Mouse (Mus musculus): Measurements from ENCODE around the gene Gcc2. TPM values are rescaled to one million over a fixed set of nuclear protein-coding genes. Genes with fewer than 3 reads are reported as not detected.
A peak's percentile ranks its signal among the peaks of the same experiment; 100 is the strongest.
"Not testable (repeated sequence)": the region's sequence is repeated elsewhere in the genome, so short reads cannot be mapped to it uniquely, and the experiment has no call there.

Gcc2 gene
- total and polyA plus RNA-seq, 2 experiments from 2014 or later = 32.0 to 109 TPM

DNA sequence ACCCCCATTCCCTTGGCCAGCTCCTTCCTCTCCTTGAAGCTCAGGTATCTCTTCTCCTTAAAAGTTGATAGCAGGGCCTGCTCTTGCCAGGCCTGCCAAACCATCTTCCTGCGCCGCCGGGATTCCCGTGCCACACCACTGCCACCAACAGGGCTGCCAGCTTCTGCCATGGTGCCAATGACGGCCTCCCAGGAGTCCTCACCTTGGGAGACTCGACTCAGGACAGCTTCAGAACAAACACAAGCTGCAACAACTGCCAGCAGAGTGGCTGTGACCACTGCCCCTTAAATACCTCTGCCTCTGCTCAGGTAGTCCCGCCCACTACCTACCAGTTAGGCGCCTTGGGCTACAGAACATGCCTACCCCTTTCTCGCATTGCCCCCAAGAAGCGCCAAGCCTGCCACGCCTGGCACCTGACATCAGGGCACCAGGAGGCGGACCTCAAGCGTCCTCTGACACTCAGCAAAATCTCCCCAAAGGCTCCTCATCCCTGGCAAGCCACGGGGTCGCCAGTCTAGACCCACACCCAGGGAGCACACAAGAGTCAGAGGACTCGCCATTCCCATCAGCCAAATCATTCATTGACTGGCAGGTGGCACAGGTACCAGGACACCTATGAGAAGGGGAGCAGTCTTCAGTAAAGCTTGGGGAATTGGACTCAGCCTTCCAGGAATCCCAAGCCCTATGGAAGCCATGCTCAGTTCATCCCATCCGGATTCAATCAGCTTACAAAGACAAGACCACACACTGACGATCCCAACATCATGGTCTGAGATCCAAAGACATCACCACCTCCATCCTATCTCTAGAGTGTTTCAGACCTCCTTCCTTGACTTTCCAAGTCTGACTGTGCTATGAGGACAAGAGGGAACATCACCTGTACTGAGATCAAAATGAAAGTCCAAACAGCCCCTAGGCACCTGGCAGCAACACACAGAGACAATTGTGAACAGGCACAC, 30.2 kb upstream of the Gcc2 start, which contains the start of gene AW822073:
AW822073 (minus strand) TSS at position 104 of the 959 bp plus-strand sequence.
- H3K27me3 ChIP-seq (ENCODE audit: insufficient read depth, low read length); H3K36me3 ChIP-seq (ENCODE audit: insufficient read depth, low read length); H3K27ac ChIP-seq; H3K4me2 ChIP-seq (ENCODE audit: low read depth, low read length); H3K4me3 ChIP-seq (ENCODE audit: low read length); ATAC-seq; H3K9ac ChIP-seq (replicated peaks; ENCODE audit: low read length); H3K4me1 ChIP-seq (ENCODE audit: insufficient read depth, low read length); H3K9me3 ChIP-seq (ENCODE audit: low read length): not testable (repeated sequence)
- peak; percentile 20 for DNase-seq (ENCODE audit: low spot score)
- WGBS = 85% methylated on average over 16 of the region's 18 CpGs

DNA sequence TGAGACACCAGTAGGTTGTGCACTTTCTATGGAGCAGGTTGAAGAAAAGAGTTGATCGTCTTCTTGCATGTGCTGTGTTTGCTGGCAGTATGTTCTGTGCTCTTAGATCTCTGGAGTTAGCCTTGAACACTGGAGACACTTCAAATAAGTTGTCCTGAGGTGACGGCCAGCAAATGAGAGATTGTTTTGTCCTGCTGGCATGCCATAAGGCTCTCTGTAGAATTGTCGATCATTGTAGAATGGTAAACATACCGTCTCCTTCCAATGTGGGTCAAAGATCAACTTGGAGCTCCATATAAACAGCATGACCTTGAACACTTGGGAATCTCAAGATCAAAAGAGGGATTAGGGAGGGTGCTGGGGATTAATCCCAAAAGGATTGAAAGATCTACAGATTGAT, 28.9 kb upstream of the Gcc2 start:
- WGBS = 81% methylated on average over 4 of the region's 4 CpGs
- not testable (repeated sequence) for H3K27me3 ChIP-seq (ENCODE audit: insufficient read depth, low read length); ATAC-seq; H3K4me2 ChIP-seq (ENCODE audit: low read depth, low read length); H3K36me3 ChIP-seq (ENCODE audit: insufficient read depth, low read length); H3K4me3 ChIP-seq (ENCODE audit: low read length); H3K9ac ChIP-seq (replicated peaks; ENCODE audit: low read length); H3K4me1 ChIP-seq (ENCODE audit: insufficient read depth, low read length); H3K27ac ChIP-seq; H3K9me3 ChIP-seq (ENCODE audit: low read length)
- DNase-seq (ENCODE audit: low spot score) = peak; percentile 39

DNA sequence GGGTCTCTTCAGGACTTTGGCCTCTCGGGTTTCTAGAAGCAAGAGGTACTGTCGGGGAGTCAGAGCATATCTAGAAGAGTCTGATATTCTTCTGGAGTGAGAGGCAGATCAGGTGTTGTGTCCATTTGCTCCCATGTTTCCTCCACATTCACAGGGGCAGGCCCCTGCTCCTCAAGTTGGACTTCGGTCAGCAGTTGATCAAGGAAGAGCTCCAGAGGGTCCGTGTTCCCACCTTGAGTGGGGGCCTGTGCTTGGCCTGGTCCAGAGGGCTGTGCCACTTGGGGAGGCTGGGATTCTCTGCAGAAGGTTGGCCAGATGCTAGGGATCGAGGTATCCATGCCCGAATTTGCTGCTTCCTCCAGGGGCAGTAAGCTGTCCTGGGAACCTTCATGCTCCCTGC, 27.5 kb upstream of the Gcc2 start:
- WGBS = 82% methylated on average over 2 of the region's 6 CpGs
- H3K4me1 ChIP-seq (ENCODE audit: insufficient read depth, low read length); H3K36me3 ChIP-seq (ENCODE audit: insufficient read depth, low read length); H3K9ac ChIP-seq (replicated peaks; ENCODE audit: low read length); H3K27ac ChIP-seq; ATAC-seq; H3K4me2 ChIP-seq (ENCODE audit: low read depth, low read length); H3K4me3 ChIP-seq (ENCODE audit: low read length); H3K27me3 ChIP-seq (ENCODE audit: insufficient read depth, low read length); DNase-seq (ENCODE audit: low spot score): not testable (repeated sequence)
- peaks cover 13% of the 10 kb centered on the region for H3K9me3 ChIP-seq (ENCODE audit: low read length)

DNA sequence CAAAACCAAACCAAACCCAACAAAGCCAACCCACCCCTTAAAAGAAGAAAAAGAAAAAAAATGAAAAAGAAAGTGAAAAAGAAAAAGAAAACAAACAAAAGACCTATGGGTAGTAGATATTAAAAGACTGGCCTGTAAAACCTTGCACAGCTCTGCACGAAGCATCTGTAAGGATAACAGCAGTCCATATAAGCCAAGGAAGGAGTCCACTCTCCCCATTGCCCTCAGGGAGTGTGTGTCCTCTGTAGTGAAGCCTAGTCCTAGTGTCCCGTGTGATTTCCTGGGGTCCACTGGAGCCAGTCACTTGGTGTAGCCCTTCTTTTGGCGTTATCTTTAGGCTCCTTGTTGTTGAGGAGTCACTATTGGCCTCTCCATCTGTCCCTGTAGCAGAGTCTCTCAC, 25.3 kb upstream of the Gcc2 start:
- 54% methylated on average over 3 of the region's 3 CpGs for WGBS

DNA sequence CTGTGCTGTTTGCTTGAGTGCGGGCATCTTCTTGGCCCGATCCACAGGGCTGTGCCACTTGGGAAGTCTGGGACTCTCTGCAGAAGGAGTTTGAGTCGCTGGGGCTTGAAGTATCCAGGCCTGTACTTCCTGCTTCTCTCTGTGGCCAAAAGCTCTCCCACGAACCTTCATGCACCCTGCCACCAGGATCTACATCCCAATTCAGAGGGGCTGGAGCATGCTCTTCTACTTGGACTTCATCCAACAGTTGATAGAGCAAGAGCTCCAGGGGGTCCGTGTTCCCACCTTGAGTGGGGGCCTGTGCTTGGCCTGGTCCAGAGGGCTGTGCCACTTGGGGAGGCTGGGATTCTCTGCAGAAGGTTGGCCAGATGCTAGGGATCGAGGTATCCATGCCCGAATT, 24.2 kb upstream of the Gcc2 start:
- H3K27ac ChIP-seq; H3K36me3 ChIP-seq (ENCODE audit: insufficient read depth, low read length); H3K4me2 ChIP-seq (ENCODE audit: low read depth, low read length); H3K9ac ChIP-seq (replicated peaks; ENCODE audit: low read length); H3K4me3 ChIP-seq (ENCODE audit: low read length); H3K4me1 ChIP-seq (ENCODE audit: insufficient read depth, low read length); DNase-seq (ENCODE audit: low spot score); H3K27me3 ChIP-seq (ENCODE audit: insufficient read depth, low read length): not testable (repeated sequence)
- peaks cover 13% of the 10 kb centered on the region for H3K9me3 ChIP-seq (ENCODE audit: low read length)
- WGBS = 87% methylated on average over 5 of the region's 7 CpGs
- ATAC-seq = peak; percentile 45

More for the DNA sequence above, 25.3 kb upstream of the Gcc2 start:
- DNase-seq (ENCODE audit: low spot score); H3K4me3 ChIP-seq (ENCODE audit: low read length); ATAC-seq; H3K27me3 ChIP-seq (ENCODE audit: insufficient read depth, low read length); H3K9ac ChIP-seq (replicated peaks; ENCODE audit: low read length); H3K27ac ChIP-seq; H3K36me3 ChIP-seq (ENCODE audit: insufficient read depth, low read length); H3K4me1 ChIP-seq (ENCODE audit: insufficient read depth, low read length); H3K4me2 ChIP-seq (ENCODE audit: low read depth, low read length): not testable (repeated sequence)
- peaks cover 13% of the 10 kb centered on the region for H3K9me3 ChIP-seq (ENCODE audit: low read length)

DNA sequence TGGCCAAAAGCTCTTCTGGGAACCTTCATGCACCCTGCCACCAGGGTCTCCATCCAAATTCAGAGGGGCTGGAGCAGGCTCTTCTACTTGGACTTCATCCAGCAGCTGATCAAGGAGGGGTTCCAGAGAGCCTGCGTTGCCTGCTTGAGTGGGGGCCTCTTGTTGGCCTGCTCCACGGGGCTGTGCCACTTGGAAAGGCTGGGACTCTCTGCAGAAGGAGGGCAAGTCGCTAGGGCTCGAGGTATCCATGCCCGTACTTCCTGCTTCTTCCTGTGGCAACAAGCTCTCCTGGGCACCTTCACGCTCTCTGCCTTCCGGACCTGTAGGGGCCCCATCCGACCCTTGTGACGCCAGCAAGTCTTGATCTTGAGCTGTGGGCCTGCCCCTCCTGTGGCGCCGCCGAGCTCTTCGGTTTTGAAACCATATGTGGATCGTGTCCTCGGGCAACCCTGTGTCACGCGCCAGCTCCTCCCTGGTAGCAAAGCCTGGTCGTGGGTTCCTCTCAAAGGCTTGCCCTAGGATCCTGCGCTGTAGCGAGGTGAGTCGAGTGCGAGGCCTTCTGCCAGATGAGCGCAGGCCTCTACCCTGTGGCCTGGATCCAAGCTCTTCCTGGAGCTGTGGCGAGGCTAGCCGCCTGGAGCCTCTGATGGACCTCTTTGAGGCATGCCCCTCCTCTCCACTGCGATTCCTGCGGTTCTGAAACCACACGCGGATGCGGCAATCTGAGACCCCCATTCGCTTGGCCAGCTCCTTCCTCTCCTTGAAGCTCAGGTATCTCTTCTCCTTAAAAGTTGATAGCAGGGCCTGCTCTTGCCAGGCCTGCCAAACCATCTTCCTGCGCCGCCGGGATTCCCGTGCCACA, 23.3 kb upstream of the Gcc2 start:
- H3K4me1 ChIP-seq (ENCODE audit: insufficient read depth, low read length); H3K36me3 ChIP-seq (ENCODE audit: insufficient read depth, low read length); H3K27ac ChIP-seq; H3K4me3 ChIP-seq (ENCODE audit: low read length); H3K4me2 ChIP-seq (ENCODE audit: low read depth, low read length); H3K27me3 ChIP-seq (ENCODE audit: insufficient read depth, low read length); H3K9ac ChIP-seq (replicated peaks; ENCODE audit: low read length): not testable (repeated sequence)
- DNase-seq (ENCODE audit: low spot score) (peak; percentile 50), ATAC-seq (peak; percentile 86)
- 88% methylated on average over 31 of the region's 35 CpGs for WGBS
- peaks cover 13% of the 10 kb centered on the region for H3K9me3 ChIP-seq (ENCODE audit: low read length)

DNA sequence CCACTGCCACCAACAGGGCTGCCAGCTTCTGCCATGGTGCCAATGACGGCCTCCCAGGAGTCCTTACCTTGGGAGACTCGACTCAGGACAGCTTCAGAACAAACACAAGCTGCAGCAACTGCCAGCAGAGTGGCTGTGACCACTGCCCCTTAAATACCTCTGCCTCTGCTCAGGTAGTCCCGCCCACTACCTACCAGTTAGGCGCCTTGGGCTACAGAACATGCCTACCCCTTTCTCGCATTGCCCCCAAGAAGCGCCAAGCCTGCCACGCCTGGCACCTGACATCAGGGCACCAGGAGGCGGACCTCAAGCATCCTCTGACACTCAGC, 22.7 kb upstream of the Gcc2 start, which contains the start of gene Duxf3:
Duxf3 (minus strand) TSS at position 35 of the 329 bp plus-strand sequence.
- peak; percentile 53; the same call in 1 of the 2 replicates for ATAC-seq
- not testable (repeated sequence) for H3K27ac ChIP-seq; H3K4me3 ChIP-seq (ENCODE audit: low read length); H3K27me3 ChIP-seq (ENCODE audit: insufficient read depth, low read length); DNase-seq (ENCODE audit: low spot score); H3K4me2 ChIP-seq (ENCODE audit: low read depth, low read length); H3K9ac ChIP-seq (replicated peaks; ENCODE audit: low read length); H3K36me3 ChIP-seq (ENCODE audit: insufficient read depth, low read length); H3K4me1 ChIP-seq (ENCODE audit: insufficient read depth, low read length)
- H3K9me3 ChIP-seq (ENCODE audit: low read length) = peaks cover 13% of the 10 kb centered on the region
- WGBS = 79% methylated on average over 4 of the region's 8 CpGs

DNA sequence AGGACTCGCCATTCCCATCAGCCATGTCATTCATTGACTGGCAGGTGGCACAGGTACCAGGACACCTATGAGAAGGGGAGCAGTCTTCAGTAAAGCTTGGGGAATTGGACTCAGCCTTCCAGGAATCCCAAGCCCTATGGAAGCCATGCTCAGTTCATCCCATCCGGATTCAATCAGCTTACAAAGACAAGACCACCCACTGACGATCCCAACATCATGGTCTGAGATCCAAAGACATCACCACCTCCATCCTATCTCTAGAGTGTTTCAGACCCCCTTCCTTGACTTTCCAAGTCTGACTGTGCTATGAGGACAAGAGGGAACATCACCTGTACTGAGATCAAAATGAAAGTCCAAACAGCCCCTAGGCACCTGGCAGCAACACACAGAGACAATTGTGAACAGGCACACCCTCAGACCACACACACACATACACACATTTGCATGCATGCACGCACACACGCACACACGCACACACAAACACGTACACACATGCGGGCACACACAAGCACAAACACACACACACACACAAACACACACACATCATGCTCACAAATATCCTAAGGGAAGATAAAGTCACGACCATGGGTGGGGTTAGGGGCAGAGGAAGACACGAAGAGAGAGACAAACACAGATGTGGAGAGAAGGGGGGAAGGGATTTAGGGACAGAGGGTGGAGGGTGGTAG, 22.1 kb upstream of the Gcc2 start:
- 80% methylated on average over 9 of the region's 10 CpGs for WGBS

DNA sequence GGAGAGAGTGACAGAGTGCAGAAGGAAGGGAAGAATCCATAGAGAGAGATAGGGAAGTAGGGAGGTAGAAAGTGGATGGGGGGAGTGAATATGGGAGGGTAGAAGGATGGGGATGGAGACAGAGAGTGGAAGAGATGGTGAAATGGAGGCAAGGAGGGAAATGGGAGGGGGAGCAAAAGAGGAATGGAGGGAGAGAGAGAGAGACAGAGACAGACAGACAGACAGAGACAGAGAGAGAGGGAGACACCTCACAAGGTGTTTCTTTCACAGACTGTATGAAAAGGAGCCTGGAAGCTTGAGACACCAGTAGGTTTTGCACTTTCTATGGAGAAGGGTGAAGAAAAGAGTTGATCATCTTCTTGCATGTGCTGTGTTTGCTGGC, 21.6 kb upstream of the Gcc2 start:
- DNase-seq (ENCODE audit: low spot score) = not testable (repeated sequence)

More for the DNA sequence above, 22.1 kb upstream of the Gcc2 start:
- not testable (repeated sequence) for H3K36me3 ChIP-seq (ENCODE audit: insufficient read depth, low read length); DNase-seq (ENCODE audit: low spot score); H3K27ac ChIP-seq; H3K4me3 ChIP-seq (ENCODE audit: low read length); H3K4me2 ChIP-seq (ENCODE audit: low read depth, low read length); H3K9ac ChIP-seq (replicated peaks; ENCODE audit: low read length); H3K27me3 ChIP-seq (ENCODE audit: insufficient read depth, low read length); H3K4me1 ChIP-seq (ENCODE audit: insufficient read depth, low read length)
- ATAC-seq = peak; percentile 63
- peaks cover 13% of the 10 kb centered on the region for H3K9me3 ChIP-seq (ENCODE audit: low read length)

More for the DNA sequence above, 21.6 kb upstream of the Gcc2 start:
- H3K9me3 ChIP-seq (ENCODE audit: low read length) = peaks cover 13% of the 10 kb centered on the region
- H3K4me1 ChIP-seq (ENCODE audit: insufficient read depth, low read length); H3K9ac ChIP-seq (replicated peaks; ENCODE audit: low read length); H3K4me3 ChIP-seq (ENCODE audit: low read length); ATAC-seq; H3K4me2 ChIP-seq (ENCODE audit: low read depth, low read length); H3K27me3 ChIP-seq (ENCODE audit: insufficient read depth, low read length); H3K27ac ChIP-seq; H3K36me3 ChIP-seq (ENCODE audit: insufficient read depth, low read length): not testable (repeated sequence)

Measured in hindbrain, postnatal 0 days (tissue).